Mouse (Mus musculus) yolk sac, embryonic 10.5 days (tissue): ENCODE measurements around the gene Ap2a2.
"Not testable (repeated sequence)": the region's sequence is repeated elsewhere in the genome, so short reads cannot be mapped to it uniquely, and the experiment has no call there.

Experiments used
- DNase-seq: peaks from one replicate; pipeline ENCODE4 v3.0.0-alpha.2; 2017; ENCODE audit warnings: low spot score

Gene Ap2a2

DNA sequence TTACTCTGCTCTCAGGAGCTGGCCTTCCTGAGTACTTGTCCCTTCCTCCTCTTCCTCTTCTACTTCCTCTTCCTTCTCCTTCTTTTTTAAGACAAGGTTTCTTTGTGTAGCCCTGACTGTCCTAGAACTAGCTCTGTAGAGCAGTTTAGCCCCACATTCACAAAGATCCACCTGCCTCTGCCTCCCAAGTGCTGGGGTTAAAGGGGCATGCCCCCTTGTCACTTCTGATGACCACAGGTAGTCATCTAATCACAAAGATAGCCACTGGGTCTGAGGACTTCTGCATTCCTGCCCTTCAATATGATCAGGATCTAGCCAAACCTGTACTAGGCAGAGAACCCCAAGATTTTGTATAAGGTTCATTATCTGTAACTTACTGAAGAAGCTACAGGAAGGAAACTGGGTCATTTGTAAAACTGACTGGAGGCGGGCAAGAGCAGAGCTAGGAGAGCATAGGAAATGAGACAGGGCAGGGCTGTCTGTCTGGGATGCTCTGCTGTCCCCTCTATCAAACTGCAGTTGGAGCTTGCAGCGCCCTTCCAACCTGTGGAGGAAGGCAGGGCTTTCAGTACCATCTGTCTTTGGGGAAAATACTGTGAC lies 2.1 kb upstream of the Ap2a2 start:
- DNase-seq = no peak

DNA sequence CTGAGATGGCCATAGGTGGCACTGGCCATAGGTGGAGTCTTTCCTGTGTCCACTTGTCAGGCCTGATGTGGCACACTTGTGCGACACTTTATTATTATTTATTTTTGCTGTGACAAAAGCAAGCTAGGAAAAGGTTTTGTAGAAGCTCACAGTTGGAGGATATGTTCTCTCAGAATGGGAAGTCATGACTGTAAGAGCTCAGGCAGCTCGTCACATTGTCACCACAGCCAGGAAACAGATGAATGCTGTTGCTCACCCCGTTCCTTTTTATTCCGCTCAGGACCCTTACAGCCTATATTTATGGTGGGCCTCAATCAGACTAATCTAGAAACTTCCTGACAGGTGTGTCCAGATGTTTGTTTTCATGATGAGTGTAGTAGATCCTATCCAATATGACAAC lies 1.5 kb upstream of the Ap2a2 start:
- DNase-seq = no peak

DNA sequence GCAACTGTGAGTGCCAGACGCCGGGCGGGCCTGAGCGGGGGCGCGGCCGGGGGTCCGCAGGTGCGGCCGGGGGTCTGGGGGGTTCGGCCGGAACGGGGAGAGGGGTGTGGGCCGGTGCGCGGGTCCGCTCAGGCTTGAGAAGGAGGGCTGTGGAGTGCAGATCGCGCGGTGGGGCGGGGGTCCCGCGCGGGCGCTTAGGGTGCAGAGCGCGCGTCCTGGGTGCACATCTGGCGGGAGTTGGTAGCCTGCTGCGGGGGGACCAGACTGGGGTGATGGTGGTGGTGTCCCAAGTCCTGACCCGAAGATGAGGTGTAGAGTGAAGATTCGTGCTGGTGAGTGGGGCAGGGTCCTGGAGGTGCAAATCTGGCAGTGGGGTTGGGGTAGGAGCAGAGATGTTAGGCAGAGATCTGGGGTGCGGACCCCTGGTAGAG lies 463 bp downstream of the Ap2a2 start:
- no peak for DNase-seq

DNA sequence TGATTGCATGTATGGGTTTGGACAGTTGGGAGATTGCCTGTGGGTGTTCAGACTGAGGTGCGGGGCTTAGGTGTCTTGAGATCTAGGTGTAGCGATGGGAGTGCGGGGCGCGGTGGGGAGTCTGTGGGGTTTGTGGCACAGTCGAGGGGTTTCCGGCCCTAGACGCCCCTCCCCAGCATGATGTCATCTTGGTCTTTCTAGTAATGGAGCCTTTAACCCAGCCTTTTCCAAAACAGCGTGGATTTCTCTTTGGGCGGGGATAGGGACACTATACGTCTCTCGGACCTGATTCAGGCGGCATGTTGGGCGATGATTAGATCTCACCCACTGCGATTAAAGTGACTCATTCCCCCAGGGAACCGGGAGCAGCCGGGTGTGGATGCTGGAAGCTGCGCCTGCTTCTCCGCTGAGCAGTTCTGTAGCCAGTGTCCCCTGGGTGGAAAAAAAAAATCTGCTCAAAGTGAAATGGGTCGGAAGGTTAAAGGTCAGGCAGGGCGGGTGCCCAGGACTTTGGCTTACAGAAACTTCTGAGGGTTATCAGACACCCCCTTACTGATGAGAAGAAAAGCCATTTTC lies 967 bp downstream of the Ap2a2 start:
- no peak for DNase-seq

DNA sequence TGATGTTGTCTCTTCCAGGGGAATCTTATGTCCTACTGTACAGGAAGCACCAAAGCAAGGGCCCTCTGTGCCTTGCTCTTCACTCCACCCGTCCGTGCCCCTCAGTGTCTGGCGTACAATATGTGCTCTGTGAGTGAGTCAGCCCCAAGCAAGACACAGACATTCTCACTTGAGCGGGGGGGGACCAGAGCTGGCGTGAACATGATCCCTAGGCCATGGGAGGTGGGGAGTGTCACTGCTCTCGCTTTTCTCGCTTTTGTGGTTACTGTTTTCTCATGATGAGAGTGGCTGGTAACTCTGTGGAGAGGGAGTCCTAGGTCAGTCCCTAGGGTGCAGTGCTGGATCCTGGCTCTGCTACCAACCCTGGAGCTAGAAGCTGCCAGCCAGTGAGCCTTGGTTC lies 2.6 kb downstream of the Ap2a2 start:
- DNase-seq = no peak

DNA sequence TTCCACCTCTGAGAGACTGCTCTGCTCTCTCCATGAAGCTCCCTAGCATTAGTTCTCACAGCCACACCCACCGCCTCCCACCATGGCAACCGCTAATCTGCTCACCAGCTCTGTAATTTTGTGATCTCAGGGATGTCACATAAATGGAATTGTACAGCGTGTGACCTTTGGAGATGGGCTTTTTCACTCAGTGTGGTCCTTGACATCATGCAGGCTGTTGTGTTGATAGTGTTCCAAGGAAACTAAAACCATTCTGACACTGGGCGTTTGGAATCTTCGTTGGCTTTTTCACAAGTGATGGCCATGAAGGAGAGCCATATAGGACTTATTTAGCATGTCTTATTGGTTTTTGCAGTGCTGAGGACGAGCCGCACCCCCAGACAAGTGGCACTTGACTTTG lies 4.6 kb downstream of the Ap2a2 start:
- DNase-seq = no peak

DNA sequence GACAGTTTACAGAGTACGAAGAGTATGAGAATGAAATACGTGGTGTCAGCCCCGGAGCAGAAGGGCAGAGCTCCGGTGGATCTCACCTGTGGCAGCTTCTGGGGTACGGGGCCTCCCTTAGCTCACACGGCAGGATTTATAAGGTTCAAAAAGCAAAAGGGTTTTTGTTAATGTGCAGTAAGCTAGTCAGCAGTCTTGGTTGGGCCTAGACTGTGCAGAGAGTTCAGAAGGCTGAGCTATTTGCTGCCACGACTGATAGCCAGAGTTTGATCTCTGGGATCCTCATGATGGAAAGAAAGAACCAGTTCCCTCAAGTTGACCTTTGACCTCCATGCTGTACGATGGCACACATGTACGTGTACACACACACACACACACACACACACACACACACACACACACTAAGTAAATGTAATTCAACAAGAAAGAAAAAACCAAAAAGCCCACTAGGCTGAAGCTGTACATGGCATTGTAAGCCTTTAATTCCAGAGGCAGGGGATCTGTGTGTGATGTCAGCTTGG lies 7.4 kb downstream of the Ap2a2 start:
- no peak for DNase-seq

DNA sequence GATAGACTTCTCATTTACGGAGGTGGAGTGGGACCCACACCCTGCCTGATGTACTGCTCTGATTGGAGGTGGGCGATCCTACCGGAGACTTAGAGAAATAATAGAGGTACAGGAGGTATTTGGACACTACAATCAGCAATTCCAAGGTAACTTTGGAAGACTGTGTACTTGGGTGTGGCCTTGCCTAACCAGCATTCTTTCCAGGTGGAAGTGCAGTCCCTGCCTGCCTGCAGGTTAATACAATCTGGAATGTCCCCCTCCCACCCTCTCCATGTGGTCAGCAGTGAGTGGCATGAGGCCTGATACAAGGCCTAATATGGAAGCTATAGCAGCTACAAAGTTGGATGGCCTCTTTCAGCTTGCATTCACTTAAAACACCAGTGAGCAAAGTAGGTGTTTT lies 7.9 kb downstream of the Ap2a2 start:
- no peak for DNase-seq

DNA sequence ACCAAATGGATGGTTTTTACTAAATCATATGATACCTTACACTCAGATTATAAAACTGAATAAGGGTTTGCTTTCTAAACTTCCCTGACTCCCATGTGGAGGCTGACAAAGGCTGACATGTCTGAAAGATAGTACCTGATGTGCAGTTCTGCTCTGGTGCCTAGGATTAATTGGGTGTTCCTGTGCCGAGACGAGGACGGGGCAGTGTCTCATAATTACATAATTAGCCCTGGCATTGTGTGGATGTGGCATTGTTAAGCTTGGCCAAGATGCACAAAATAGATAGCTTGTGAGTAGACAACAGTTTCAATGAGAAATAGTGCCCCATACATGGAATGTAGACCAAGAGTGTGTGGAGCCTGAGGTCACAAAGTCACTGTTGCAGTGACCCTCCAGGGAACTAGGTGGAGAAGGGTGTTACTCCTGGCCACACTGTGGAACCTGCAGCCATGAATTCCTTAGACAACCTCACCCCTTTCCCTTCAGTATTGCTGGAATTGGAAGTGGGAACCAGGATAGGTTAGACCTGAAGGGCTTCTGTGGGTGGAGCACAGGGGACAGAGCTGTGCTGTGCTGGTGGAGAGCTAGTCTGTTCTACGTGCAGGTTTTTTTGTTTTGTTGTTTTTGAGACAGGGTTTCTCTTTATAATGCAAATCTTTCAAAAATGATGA lies 8.8 kb downstream of the Ap2a2 start:
- DNase-seq = no peak

DNA sequence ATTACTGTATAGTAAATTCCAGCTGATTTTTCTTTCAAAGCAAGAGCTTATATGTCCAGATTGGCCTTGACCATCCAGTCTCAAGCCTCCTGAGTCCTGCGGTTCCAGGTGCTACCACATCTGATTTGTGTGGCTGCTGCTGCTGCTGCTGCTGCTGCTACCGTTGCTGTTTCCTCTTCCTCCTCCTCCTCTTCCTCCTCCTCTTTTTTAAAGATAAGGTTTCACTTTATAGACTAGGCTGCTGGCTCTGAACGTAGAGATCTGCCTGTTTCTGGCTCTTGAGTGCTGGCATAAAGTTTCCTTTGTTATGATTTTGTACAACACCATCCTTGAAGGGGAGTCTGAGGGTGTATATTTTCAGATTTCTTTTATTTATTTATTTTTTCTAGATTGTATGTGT lies 12.1 kb downstream of the Ap2a2 start:
- DNase-seq = no peak

DNA sequence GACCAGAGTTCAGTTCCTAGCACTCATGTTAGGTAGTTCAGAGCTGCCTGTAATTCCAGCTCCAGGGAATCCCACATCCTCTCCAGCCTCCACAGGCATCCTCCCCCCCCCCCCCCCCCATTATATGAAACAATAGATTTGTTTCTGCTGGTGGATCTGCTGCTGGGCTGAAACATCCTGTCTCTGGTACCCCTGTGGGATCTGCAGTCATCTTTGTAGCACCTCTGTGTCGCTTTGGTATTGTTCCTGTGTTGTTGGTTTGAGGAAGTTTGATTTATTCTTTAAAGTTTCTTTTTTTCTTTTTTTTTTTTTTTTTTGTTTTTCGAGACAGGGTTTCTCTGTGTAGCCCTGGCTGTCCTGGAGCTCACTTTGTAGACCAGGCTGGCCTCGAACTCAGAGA lies 13.5 kb downstream of the Ap2a2 start:
- DNase-seq = no peak

DNA sequence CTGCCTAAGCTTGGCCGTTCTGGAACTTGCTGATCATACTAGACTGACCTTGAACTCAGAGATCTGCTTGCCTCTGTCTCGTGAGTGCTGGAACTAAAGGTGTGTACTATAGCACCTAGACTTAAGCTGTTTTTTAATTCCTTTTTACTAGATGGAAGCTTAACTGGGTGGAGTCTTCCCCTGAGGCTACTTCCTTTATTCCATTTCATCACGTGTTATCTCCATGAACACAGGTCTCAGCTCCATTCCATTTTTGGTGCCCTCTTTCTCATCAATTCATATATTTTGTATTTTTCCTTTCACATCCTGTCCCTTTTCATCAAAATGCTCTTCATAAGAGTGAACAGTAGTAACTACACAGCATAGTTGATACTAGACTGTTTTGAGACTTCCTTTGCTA lies 15.8 kb downstream of the Ap2a2 start:
- no peak for DNase-seq

DNA sequence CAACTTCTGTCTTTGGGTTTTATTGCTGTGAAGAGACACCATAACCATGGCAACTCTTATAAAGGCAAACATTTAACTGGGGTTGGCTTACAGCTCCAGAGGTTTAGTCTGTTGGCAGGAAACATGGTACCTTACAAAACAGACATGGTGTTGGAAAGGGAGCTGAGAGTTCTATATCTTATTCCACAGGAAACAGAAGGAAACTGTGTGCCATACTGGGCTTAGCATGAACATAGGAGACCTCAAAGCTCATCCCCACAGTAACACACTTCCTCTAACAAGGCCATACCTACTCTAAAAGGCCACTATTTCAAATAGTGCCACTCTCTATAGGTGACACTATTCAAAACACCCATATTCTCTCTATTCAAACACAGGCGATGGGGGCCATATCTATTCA lies 16.5 kb downstream of the Ap2a2 start:
- DNase-seq = no peak

DNA sequence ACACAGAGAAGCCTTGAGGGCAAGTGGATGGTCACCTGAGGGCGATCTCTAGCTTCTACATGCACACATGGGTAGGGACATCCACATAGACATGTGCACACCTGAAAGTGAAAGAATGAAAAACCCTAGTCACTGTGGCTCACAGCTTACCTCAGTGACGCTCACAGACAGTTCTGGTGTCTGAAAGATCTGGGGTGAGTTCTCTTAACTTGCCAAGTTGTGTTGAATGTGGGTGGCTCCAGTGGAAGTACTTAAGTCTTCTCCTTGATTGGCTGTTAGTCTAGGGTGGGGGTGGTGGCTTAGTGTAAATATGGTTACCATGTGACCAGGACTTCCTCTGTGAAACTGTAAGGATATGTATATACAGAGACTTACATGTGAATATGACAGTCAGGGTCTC lies 17.0 kb downstream of the Ap2a2 start:
- DNase-seq = no peak

DNA sequence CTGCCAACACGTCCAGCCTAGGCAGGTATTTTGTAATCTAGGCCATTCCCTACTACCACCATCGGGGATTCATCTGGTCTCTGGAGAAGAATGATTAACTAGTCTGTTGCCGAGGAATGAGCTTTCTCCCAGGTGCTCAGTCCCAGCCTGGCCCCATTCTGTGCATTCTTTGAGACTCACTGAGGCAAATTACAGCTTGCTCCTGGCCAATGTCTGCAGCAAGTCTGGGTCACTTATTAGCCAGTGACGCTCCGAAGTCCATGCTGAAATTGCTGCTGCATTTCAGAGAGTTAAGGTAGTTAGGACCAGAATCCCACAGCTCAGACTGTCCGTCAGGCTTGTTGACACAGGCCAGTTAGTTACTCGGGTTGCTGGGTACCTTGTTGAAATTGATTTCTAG lies 19.4 kb downstream of the Ap2a2 start:
- DNase-seq = peak; percentile 90

DNA sequence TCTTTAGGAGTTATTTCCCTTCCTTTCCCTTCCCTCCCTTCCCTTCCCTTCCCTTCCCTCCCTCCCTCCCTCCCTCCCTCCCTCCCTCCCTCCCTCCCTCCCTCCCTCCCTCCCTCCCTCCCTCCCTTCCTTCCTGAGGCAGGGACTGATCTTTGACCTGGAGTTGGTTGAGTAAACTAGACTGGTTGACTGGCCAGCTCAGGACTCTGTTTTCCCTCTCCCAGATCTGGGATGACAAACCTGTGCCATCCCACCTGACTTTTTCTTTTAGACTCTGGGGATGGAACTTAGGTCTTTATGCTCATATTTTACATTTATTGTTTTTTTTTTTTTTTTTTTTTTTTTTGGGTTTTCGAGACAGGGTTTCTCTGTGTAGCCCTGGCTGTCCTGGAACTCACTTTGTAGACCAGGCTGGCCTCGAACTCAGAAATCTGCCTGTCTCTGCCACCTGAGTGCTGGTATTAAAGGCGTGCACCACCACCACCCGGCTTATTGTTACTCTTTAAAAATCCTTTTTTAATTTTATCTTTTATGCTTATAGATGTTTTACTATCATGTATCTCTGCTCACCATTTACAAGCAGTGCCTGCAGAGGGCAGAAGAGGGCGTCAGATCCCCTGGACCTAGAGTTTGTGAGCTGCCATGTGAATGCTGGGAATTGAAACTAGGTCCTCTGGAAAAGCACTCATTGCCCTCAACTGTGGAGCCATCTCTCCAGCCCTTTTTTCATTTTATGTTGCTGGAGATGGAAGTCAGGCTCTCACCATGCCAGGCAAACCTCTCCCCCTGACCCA lies 22.3 kb downstream of the Ap2a2 start:
- no peak for DNase-seq

DNA sequence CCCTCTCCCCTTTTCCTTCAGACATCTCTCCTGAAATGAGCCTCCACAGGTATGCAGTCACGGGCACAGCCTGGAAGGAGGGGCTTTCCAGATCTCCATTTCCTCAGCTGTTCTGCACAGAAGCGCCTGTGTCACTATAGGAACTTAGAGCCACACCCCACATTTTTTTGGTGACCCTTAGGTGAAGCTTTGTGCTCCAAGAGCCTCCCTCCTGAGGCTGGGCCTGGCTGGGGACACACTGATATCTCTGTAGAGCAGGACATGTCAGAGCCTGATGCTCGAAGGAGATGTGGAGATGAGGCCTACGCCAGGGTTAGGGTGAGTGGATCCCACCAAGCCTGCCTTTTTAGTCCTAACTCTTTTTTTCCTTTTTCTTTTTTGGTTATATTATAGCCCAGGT lies 23.3 kb downstream of the Ap2a2 start:
- DNase-seq = peak; percentile 42

DNA sequence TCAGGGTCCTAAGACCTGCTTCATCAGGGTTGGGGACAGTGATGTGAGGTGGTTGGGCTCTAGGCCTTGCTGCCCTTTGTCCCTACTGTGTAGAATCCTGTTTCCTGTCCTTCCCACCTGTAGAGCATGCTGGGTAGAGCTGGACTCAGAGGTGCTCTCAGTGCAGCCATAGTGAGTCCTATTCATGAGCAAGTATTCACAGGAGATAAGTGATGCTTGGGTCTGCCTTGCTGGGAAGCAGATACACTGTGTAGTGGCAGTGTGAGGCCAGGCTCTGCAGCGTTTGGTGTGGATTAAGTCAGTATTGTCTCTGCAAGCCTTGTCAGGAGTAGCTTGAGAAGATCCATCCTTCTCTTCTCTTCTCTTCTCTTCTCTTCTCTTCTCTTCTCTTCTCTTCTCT lies 23.9 kb downstream of the Ap2a2 start:
- no peak for DNase-seq

DNA sequence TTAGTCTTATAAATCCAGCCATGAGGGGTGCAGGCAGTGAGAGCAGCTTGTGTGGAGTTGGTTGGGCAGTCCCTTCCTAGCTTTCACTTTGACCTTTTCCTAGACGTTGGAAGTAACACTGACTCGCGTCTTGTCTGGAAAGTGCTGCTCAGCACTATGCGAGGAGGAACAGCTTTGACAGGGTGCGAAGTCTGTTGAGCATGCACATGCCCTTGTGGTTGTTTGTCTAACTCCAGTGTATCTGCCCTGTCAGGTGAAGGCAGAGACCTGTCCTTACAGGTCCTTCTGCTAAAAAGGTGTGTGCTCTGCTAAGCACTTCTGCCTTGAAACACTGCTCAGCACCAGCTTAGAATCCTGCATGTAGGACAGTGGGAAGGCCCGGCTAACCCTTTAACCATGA lies 26.9 kb downstream of the Ap2a2 start:
- peak; percentile 77 for DNase-seq

DNA sequence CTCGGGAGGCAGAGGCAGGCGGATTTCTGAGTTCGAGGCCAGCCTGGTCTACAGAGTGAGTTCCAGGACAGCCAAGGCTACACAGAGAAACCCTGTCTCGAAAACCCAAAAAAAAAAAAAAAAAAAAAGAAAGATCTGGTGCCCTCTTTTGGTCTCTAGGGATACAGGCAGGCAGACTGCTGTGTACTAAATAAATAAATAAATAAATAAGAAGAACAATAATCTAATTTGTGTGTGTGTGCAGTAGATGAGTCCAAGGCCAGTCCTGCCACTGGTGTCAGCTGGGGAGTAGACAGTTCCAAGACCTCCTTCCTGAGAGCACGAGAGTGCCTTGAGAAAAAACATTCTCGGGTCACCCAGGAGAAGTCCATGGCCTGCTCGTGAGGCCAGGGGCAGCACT lies 28.3 kb downstream of the Ap2a2 start:
- not testable (repeated sequence) for DNase-seq

DNA sequence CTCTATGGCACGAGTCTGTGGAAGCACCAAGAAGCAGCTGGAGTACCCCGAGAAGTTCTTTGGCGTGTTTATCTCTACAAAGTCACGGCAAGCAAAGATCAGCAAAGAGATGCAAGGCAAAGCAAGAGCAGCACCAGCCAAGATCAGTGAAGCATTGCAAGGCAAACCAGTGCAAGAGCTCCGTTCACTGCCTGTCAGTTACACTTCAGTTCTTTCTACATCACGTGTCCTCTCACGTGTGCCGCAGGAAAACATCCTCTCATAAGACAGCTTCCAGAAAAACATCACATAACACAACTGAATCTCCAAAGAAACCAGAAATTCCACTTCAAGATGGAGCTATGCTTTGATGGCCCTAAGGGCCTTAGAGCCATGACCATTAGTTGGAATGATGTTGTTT lies 29.0 kb downstream of the Ap2a2 start:
- DNase-seq = no peak

DNA sequence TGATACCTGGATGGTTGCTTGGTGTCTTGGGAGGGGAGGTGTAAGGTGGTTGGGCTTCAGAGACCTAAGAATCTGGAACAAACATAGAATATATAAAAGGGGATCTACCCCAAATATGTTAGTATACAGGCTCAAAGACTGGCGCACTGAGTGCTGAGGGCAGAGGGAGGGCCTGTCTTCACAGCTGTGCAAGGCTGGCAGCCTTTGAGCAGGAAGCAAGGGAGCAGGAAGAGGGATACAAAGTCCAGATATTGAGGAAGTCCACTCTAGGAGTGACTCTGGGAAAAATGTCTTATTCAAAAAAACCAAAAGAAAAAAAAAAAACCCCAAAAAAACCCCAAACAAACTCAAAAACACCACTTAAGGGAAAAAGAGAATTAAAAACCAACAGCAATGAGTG lies 30.1 kb downstream of the Ap2a2 start:
- DNase-seq = no peak

DNA sequence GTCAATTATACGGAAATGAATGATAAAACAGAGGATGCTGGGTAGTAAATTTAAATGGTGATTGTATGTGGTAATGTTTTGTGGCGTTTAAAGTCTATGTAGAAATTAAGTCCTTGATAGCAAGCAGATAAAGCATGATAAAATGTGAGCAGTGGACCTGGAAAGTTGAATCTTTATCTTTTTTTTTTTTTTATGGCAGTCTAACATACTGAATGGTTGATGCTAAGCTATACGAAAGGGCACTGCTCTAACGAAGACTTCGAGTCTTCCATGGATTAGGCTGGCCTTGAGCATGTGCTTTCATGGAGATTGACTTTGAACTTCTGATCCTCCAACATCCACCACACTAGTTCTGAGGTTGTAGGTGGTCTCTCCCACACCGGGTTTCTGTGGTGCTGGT lies 31.1 kb downstream of the Ap2a2 start:
- no peak for DNase-seq
